Mouse (Mus musculus) CH12.LX (cell line): ENCODE results near the gene Ndufb4. TPM values are rescaled to one million over a fixed set of nuclear protein-coding genes. Genes with fewer than 3 reads are reported as not detected.
A peak's percentile ranks its signal among the peaks of the same experiment; 100 is the strongest.

Experiments used
- DNase-seq: peaks from one replicate; pipeline ENCODE4 v3.0.0-alpha.2; 2013; ENCODE audit errors: extremely low read depth
- H3K27ac ChIP-seq: 2 replicates; pipeline ENCODE4 v1.5.1; 2012; ENCODE audit warnings: low read depth, mild to moderate bottlenecking, control low read depth, moderate library complexity; ENCODE audit not compliant: insufficient read depth
- H3K27me3 ChIP-seq: replicated peaks from 2 replicates; pipeline ENCODE3; 2012; ENCODE audit warnings: inconsistent platforms
- H3K36me3 ChIP-seq, 2 experiments: replicated peaks in 1 of 2; 2 replicates each; pipeline versions ENCODE3 to v1.6.1; 2012; ENCODE audit warnings: inconsistent platforms in 1 of 2, low read length in 1 of 2, mild to moderate bottlenecking in 1 of 2, mixed read lengths in 1 of 2, moderate library complexity in 1 of 2; ENCODE audit not compliant: control insufficient read depth in 1 of 2, insufficient read depth in 1 of 2
- H3K4me1 ChIP-seq, 2 experiments: 2 replicates each; pipeline ENCODE4 v1.6.1; 2012; ENCODE audit warnings: inconsistent platforms in 1 of 2, moderate library complexity in 1 of 2; ENCODE audit not compliant: insufficient read depth in 2 of 2, control insufficient read depth in 1 of 2
- H3K4me2 ChIP-seq: 2 replicates; pipeline ENCODE4 v1.6.1; 2012; ENCODE audit warnings: low read depth, mild to moderate bottlenecking, control low read depth; ENCODE audit not compliant: poor library complexity, insufficient read depth, severe bottlenecking
- H3K4me3 ChIP-seq, 3 experiments: fragments of 150-350 bp in 1 of 3; sonication (generic) in 1 of 3; replicated peaks in 1 of 3; 2 replicates each; pipeline versions ENCODE3 to v1.5.1; 2011 to 2012; ENCODE audit warnings: low read depth in 2 of 3, low read length in 2 of 3, mild to moderate bottlenecking in 2 of 3, moderate library complexity in 2 of 3, control low read depth in 1 of 3, improper control_type of control experiment in 1 of 3, inconsistent platforms in 1 of 3, mixed read lengths in 1 of 3; ENCODE audit not compliant: poor library complexity in 1 of 3
- H3K79me2 ChIP-seq: replicated peaks from 2 replicates; pipeline ENCODE4 v1.6.1; 2012; ENCODE audit warnings: mild to moderate bottlenecking, moderate library complexity; ENCODE audit not compliant: control insufficient read depth, poor library complexity, insufficient read depth, severe bottlenecking; ENCODE audit errors: extremely low read depth
- H3K9ac ChIP-seq: 2 replicates; pipeline ENCODE4 v1.6.1; 2012; ENCODE audit warnings: low read depth, mild to moderate bottlenecking, control low read depth, moderate library complexity; ENCODE audit not compliant: insufficient read depth
- H3K9me3 ChIP-seq: replicated peaks from 2 replicates; pipeline ENCODE3; 2012; ENCODE audit warnings: low read length, inconsistent platforms, mixed read lengths
- BHLHE40 ChIP-seq: IDR thresholded peaks from 2 replicates; pipeline ENCODE4 v1.6.1; 2011; ENCODE audit warnings: mild to moderate bottlenecking, low read depth, low read length, improper control_type of control experiment
- CHD1 ChIP-seq: IDR thresholded peaks from 2 replicates; pipeline ENCODE4 v1.6.1; 2012; ENCODE audit warnings: low read depth, low read length, improper control_type of control experiment, inconsistent platforms
- CHD2 ChIP-seq: IDR thresholded peaks from 2 replicates; pipeline ENCODE4 v1.6.1; 2011; ENCODE audit warnings: low read length, improper control_type of control experiment
- CTCF ChIP-seq, 2 experiments: IDR thresholded peaks in 1 of 2; conservative IDR thresholded peaks in 1 of 2; 2 replicates each; pipeline ENCODE4 v1.5.1; 2011 to 2012; ENCODE audit warnings: low read depth in 2 of 2, low read length in 2 of 2, improper control_type of control experiment in 1 of 2, inconsistent platforms in 1 of 2, mild to moderate bottlenecking in 1 of 2, moderate library complexity in 1 of 2
- E2F4 ChIP-seq: IDR thresholded peaks from 2 replicates; pipeline ENCODE4 v1.6.1; 2011; ENCODE audit warnings: low read depth, low read length, improper control_type of control experiment; ENCODE audit not compliant: insufficient replicate concordance
- ELF1 ChIP-seq: IDR thresholded peaks from 2 replicates; pipeline ENCODE4 v1.6.1; 2014; ENCODE audit warnings: low read depth, mild to moderate bottlenecking, inconsistent platforms, low read length, improper control_type of control experiment
- EP300 ChIP-seq: IDR thresholded peaks from 2 replicates; pipeline ENCODE4 v1.6.1; 2011; ENCODE audit warnings: low read length, improper control_type of control experiment
- ETS1 ChIP-seq: conservative IDR thresholded peaks from 2 replicates; pipeline ENCODE4 v1.6.1; 2012; ENCODE audit warnings: low read depth, mild to moderate bottlenecking, inconsistent platforms, low read length, improper control_type of control experiment, moderate library complexity
- GABPA ChIP-seq: IDR thresholded peaks from 2 replicates; pipeline ENCODE4 v1.6.1; 2012; ENCODE audit warnings: low read depth, low read length, improper control_type of control experiment, inconsistent platforms; ENCODE audit not compliant: insufficient replicate concordance
- HCFC1 ChIP-seq: IDR thresholded peaks from 2 replicates; pipeline ENCODE4 v1.6.1; 2012; ENCODE audit warnings: low read depth, mild to moderate bottlenecking, inconsistent platforms, low read length, improper control_type of control experiment
- JUN ChIP-seq: IDR thresholded peaks from 2 replicates; pipeline ENCODE4 v1.6.1; 2011; ENCODE audit warnings: low read depth, mild to moderate bottlenecking, low read length, improper control_type of control experiment, moderate library complexity; ENCODE audit not compliant: insufficient read depth
- JUND ChIP-seq: conservative IDR thresholded peaks from 2 replicates; pipeline ENCODE4 v1.6.1; 2011; ENCODE audit warnings: low read depth, low read length, improper control_type of control experiment
- KAT2A ChIP-seq: IDR thresholded peaks from 2 replicates; pipeline ENCODE4 v1.6.1; 2012; ENCODE audit warnings: low read length, improper control_type of control experiment, inconsistent platforms; ENCODE audit not compliant: insufficient replicate concordance
- MAFK ChIP-seq: IDR thresholded peaks from 2 replicates; pipeline ENCODE4 v1.6.1; 2011; ENCODE audit warnings: low read length, improper control_type of control experiment; ENCODE audit not compliant: insufficient replicate concordance
- MAX ChIP-seq: IDR thresholded peaks from 2 replicates; pipeline ENCODE4 v1.6.1; 2011; ENCODE audit warnings: low read length, improper control_type of control experiment
- MAZ ChIP-seq: IDR thresholded peaks from 2 replicates; pipeline ENCODE4 v1.6.1; 2012; ENCODE audit warnings: low read depth, mild to moderate bottlenecking, inconsistent platforms, low read length, improper control_type of control experiment, moderate library complexity
- MEF2A ChIP-seq: IDR thresholded peaks from 2 replicates; pipeline ENCODE4 v1.6.1; 2014; ENCODE audit warnings: low read depth, mild to moderate bottlenecking, inconsistent platforms, low read length, improper control_type of control experiment, borderline replicate concordance
- MXI1 ChIP-seq: IDR thresholded peaks from 2 replicates; pipeline ENCODE4 v1.6.1; 2011; ENCODE audit warnings: mild to moderate bottlenecking, low read depth, low read length, improper control_type of control experiment
- MYC ChIP-seq: IDR thresholded peaks from 2 replicates; pipeline ENCODE4 v1.6.1; 2011; ENCODE audit warnings: low read depth, mild to moderate bottlenecking, improper control_type of control experiment, low read length
- NELFE ChIP-seq: IDR thresholded peaks from 2 replicates; pipeline ENCODE4 v1.6.1; 2011; ENCODE audit warnings: low read depth, low read length, improper control_type of control experiment
- NRF1 ChIP-seq: IDR thresholded peaks from 2 replicates; pipeline ENCODE4 v1.6.1; 2014; ENCODE audit warnings: low read depth, mild to moderate bottlenecking, inconsistent platforms, low read length, improper control_type of control experiment, moderate library complexity
- PAX5 ChIP-seq: IDR thresholded peaks from 2 replicates; pipeline ENCODE4 v1.6.1; 2012; ENCODE audit warnings: low read length, inconsistent platforms, mixed read lengths
- POLR2A ChIP-seq: IDR thresholded peaks from 2 replicates; pipeline ENCODE4 v1.6.1; 2011; ENCODE audit warnings: low read depth, mild to moderate bottlenecking, improper control_type of control experiment, low read length
- POLR2AphosphoS2 ChIP-seq: IDR thresholded peaks from 2 replicates; pipeline ENCODE4 v1.6.1; 2011; ENCODE audit warnings: low read depth, low read length, improper control_type of control experiment
- RAD21 ChIP-seq: IDR thresholded peaks from 2 replicates; pipeline ENCODE4 v1.6.1; 2011; ENCODE audit warnings: low read depth, mild to moderate bottlenecking, low read length, improper control_type of control experiment, moderate library complexity
- RCOR1 ChIP-seq: conservative IDR thresholded peaks from 2 replicates; pipeline ENCODE4 v1.6.1; 2012; ENCODE audit warnings: low read depth, mild to moderate bottlenecking, inconsistent platforms, low read length, improper control_type of control experiment
- SIN3A ChIP-seq: IDR thresholded peaks from 2 replicates; pipeline ENCODE4 v1.6.1; 2012; ENCODE audit warnings: low read length, improper control_type of control experiment, inconsistent platforms
- SMC3 ChIP-seq: IDR thresholded peaks from 2 replicates; pipeline ENCODE4 v1.6.1; 2011; ENCODE audit warnings: low read depth, low read length, improper control_type of control experiment
- TBP ChIP-seq: conservative IDR thresholded peaks from 2 replicates; pipeline ENCODE4 v1.6.1; 2011; ENCODE audit warnings: low read depth, low read length, improper control_type of control experiment
- TCF12 ChIP-seq: IDR thresholded peaks from 2 replicates; pipeline ENCODE4 v1.6.1; 2014; ENCODE audit warnings: low read depth, mild to moderate bottlenecking, inconsistent platforms, low read length, improper control_type of control experiment
- UBTF ChIP-seq: IDR thresholded peaks from 2 replicates; pipeline ENCODE4 v1.6.1; 2012; ENCODE audit warnings: low read depth, mild to moderate bottlenecking, inconsistent platforms, low read length, improper control_type of control experiment, moderate library complexity
- USF1 ChIP-seq: IDR thresholded peaks from 2 replicates; pipeline ENCODE4 v1.6.1; 2014; ENCODE audit warnings: low read depth, mild to moderate bottlenecking, inconsistent platforms, low read length, improper control_type of control experiment
- USF2 ChIP-seq: conservative IDR thresholded peaks from 2 replicates; pipeline ENCODE4 v1.6.1; 2011; ENCODE audit warnings: low read depth, low read length, improper control_type of control experiment
- ZC3H11A ChIP-seq: IDR thresholded peaks from 2 replicates; pipeline ENCODE4 v1.6.1; 2012; ENCODE audit warnings: low read depth, mild to moderate bottlenecking, inconsistent platforms, low read length, improper control_type of control experiment
- ZKSCAN1 ChIP-seq: IDR thresholded peaks from 2 replicates; pipeline ENCODE4 v1.6.1; 2012; ENCODE audit warnings: low read depth, inconsistent platforms, low read length, improper control_type of control experiment, borderline replicate concordance
- ZMIZ1 ChIP-seq: IDR thresholded peaks from 2 replicates; pipeline ENCODE4 v1.6.1; 2012; ENCODE audit warnings: low read depth, mild to moderate bottlenecking, inconsistent platforms, low read length, improper control_type of control experiment
- ZNF384 ChIP-seq: IDR thresholded peaks from 2 replicates; pipeline ENCODE4 v1.6.1; 2012; ENCODE audit warnings: low read depth, low read length, improper control_type of control experiment, inconsistent platforms
- dilution Hi-C: fragments of 300-500 bp; cut with MboI; formaldehyde crosslinking; loops from 2 replicates; pipeline ENCODE4 v1.14.3; 2020; ENCODE audit warnings: low sequenced_read_pairs; ENCODE audit not compliant: extremely low pct_unique_long_range_greater_than_20kb, extremely low pct_ligation_motif_present
- in situ Hi-C: fragments of 300-500 bp; cut with MboI; formaldehyde crosslinking; loops from 3 replicates; pipeline ENCODE4 v1.14.3; 2019; ENCODE audit warnings: low sequenced_read_pairs, low pct_ligation_motif_present, low pct_unique_long_range_greater_than_20kb, mixed read lengths
- polyA plus RNA-seq: library from polyadenylated mRNA; unstranded; fragments of >175 nt; gene quantifications from 2 replicates; pipeline ENCODE4 v1.2.1, GENCODE M21; 2012; ENCODE audit warnings: low read depth; ENCODE audit not compliant: insufficient read length
- total RNA-seq, 2 experiments: library from RNA; depleted of rRNA; stranded (reverse); fragments of 300-350 nt in 1 of 2; fragments of >200 nt in 1 of 2; gene quantifications; 2 replicates each; pipeline ENCODE4 v1.2.3; 2012 to 2014

Gene Ndufb4
- total RNA-seq (2012; rRNA removed) (70.7 and 72.3 TPM in 2 replicates), total RNA-seq (2014; rRNA removed) (97.4 and 102 TPM in 2 replicates), polyA plus RNA-seq (51.8 and 54.2 TPM in 2 replicates)

DNA sequence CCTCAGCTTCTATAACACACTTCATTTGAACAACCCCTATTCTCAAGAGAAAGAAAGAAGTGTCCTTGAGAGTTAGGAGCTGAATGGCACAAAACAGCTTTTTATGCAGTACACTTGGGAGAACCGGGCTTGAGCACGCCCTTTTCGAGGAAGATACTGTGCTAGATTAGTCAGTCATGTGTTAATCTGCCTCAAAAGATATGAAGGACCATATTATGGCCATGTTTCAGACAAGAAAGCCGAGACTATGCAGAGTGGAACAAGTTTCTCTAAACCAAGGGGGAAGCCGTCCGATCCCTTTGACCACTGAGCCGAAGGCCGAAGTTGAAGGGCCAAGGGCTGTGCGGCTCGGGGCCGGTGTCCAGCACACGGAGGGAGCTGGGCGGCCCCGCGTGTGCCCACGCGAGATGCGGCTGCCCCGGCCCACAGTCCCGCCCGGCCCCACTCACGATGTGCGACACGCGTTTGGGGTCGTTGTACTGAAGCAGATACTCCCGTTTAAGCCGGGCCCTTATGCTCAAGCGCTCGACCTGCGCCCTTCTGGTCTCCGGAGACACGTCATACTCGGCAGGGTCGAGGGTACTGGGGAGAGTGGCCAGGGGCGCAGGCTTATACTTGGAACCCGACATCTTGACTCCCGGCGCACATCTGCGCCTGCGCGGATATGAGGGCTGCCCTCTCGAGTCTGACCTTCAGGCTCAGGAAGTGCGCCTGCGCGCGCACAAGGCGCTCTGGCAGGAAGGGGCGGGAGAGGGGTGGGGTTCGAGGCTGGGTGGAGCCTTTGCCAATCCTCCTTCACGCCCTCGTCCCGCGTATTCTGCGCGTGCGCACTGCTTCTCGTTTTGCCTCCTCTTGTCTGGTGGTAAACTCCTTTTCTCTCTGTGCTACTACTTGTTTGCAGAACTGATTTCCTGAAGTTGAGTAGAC is at the start of gene Ndufb4:
TSS of gene Ndufb4 (minus strand) at position 723 of the 927 bp plus-strand sequence.
- dilution Hi-C loops = no loop called here
- peaks cover 23% of the 10 kb centered on the region for H3K79me2 ChIP-seq
- peaks cover 0 to 22% of the 10 kb centered on the region in 2 experiments for H3K36me3 ChIP-seq
- H3K9me3 ChIP-seq = no peaks in the 10 kb centered on the region
- peak; percentile 100 for DNase-seq
- peaks cover 14 to 47% of the 10 kb centered on the region in 2 experiments for H3K4me1 ChIP-seq
- H3K27ac ChIP-seq = peak within 1 kb of the TSS; percentile 13; the same call in 1 of the 2 replicates
- H3K4me3 ChIP-seq = peak within 1 kb of the TSS; percentile 69 to 89 (median 85)
- H3K4me2 ChIP-seq = peak within 1 kb of the TSS; percentile 95
- in situ Hi-C loops = no loop called here
- H3K27me3 ChIP-seq = no peaks in the 10 kb centered on the region
- peak within 1 kb of the TSS; percentile 93 for H3K9ac ChIP-seq
- TF ChIP-seq RCOR1 (no peak), GABPA (no peak; the same call in 1 of the 2 replicates), KAT2A (peak; percentile 66; the same call in 1 of the 2 replicates), PAX5 (no peak), ELF1 (peak; percentile 82), ZNF384 (no peak), MYC (no peak), JUND (no peak), SMC3 (no peak), MXI1 (0 out of 2 replicates have a peak, but pooled peaks have one; percentile 55), MAFK (no peak), NRF1 (peak; percentile 85), POLR2AphosphoS2 (0 out of 2 replicates have a peak, but pooled peaks have one; percentile 57), ETS1 (no peak), RAD21 (no peak), HCFC1 (peak; percentile 84), CTCF (conservative IDR thresholded peaks at IDR 0.05 in 1 of 2, IDR thresholded peaks at IDR 0.05 in 1 of 2; ENCODE audit: low read depth in 2 of 2, low read length in 2 of 2) (no peak), JUN (no peak), MAX (peak; percentile 39; the same call in 1 of the 2 replicates), USF1 (no peak), ZC3H11A (no peak), MAZ (no peak), TBP (peak; percentile 51; the same call in 1 of the 2 replicates), EP300 (no peak), UBTF (no peak), ZKSCAN1 (no peak), CHD2 (no peak), SIN3A (no peak), POLR2A (peak; percentile 72), CHD1 (no peak; the same call in 1 of the 2 replicates), USF2 (no peak), MEF2A (no peak), E2F4 (no peak), TCF12 (peak; percentile 56), NELFE (peak; percentile 79; the same call in 1 of the 2 replicates), BHLHE40 (no peak), ZMIZ1 (0 out of 2 replicates have a peak, but pooled peaks have one; percentile 23)
